Mouse (Mus musculus) testis, adult 2 months (tissue): Measurements from ENCODE around the gene Pde8a.

Experiments used
- CTCF ChIP-seq: fragments of 200-500 bp; IDR thresholded peaks from 2 replicates; pipeline ENCODE4 v1.5.1; 2012; ENCODE audit warnings: low read depth, mild to moderate bottlenecking, inconsistent platforms, low read length, moderate library complexity; ENCODE audit not compliant: control insufficient read depth, insufficient read depth, insufficient replicate concordance
- POLR2A ChIP-seq: fragments of 200-500 bp; IDR thresholded peaks from 2 replicates; pipeline ENCODE4 v1.6.1; 2012; ENCODE audit warnings: low read depth, mild to moderate bottlenecking, inconsistent platforms, low read length, moderate library complexity; ENCODE audit not compliant: control insufficient read depth

GRCm38 (mm10) chr7:81367946-81368345 lies 154.6 kb downstream of the Pde8a start:
- TF ChIP-seq CTCF, result no peak
- no peak for TF ChIP-seq POLR2A
